Mouse (Mus musculus) cerebellum, adult 2 months (tissue): ENCODE results near the gene Veph1. TPM values are rescaled to one million over a fixed set of nuclear protein-coding genes. Genes with fewer than 3 reads are reported as not detected.

Experiments used
- DNase-seq, 2 experiments: peaks; one replicate each; pipeline ENCODE4 v3.0.0; 2021
- H3K27ac ChIP-seq: fragments of 200-500 bp; 2 replicates; pipeline ENCODE4 v1.5.1; 2012; ENCODE audit warnings: low read length, control low read depth, inconsistent platforms; ENCODE audit not compliant: insufficient read depth
- H3K27me3 ChIP-seq: fragments of 200-500 bp; 2 replicates; pipeline ENCODE4 v1.6.1; 2012; ENCODE audit warnings: inconsistent platforms, mild to moderate bottlenecking, low read length, moderate library complexity; ENCODE audit not compliant: control insufficient read depth, insufficient read depth
- H3K4me1 ChIP-seq: fragments of 200-500 bp; 2 replicates; pipeline ENCODE4 v1.6.1; 2011; ENCODE audit warnings: low read length; ENCODE audit not compliant: control insufficient read depth, insufficient read depth
- H3K4me3 ChIP-seq: fragments of 200-500 bp; replicated peaks from 2 replicates; pipeline ENCODE3; 2011; ENCODE audit warnings: mild to moderate bottlenecking, low read depth, low read length, control low read depth; ENCODE audit not compliant: insufficient read depth
- CTCF ChIP-seq: fragments of 200-500 bp; IDR thresholded peaks from 2 replicates; pipeline ENCODE4 v1.5.1; 2011; ENCODE audit warnings: low read depth, mild to moderate bottlenecking, control low read depth, low read length, moderate library complexity, borderline replicate concordance; ENCODE audit not compliant: insufficient read depth
- POLR2A ChIP-seq: fragments of 200-500 bp; IDR thresholded peaks from 2 replicates; pipeline ENCODE4 v1.6.1; 2011; ENCODE audit warnings: low read length, control low read depth, borderline replicate concordance; ENCODE audit not compliant: insufficient read depth
- WGBS: fragments of 180-500 bp; shearing (Covaris S2); methylation state at CpG from one replicate; pipeline ENCODE4 v1.1.7; 2018; 5-methylcytosine and 5-hydroxymethylcytosine counted together
- polyA plus RNA-seq: library from polyadenylated mRNA; depleted of rRNA; stranded (reverse); fragments of >200 nt; gene quantifications from 2 replicates; pipeline ENCODE4 v1.2.3, GENCODE M21; 2012

The Veph1 gene
- polyA plus RNA-seq, 1 experiment: 0.08 TPM

DNA sequence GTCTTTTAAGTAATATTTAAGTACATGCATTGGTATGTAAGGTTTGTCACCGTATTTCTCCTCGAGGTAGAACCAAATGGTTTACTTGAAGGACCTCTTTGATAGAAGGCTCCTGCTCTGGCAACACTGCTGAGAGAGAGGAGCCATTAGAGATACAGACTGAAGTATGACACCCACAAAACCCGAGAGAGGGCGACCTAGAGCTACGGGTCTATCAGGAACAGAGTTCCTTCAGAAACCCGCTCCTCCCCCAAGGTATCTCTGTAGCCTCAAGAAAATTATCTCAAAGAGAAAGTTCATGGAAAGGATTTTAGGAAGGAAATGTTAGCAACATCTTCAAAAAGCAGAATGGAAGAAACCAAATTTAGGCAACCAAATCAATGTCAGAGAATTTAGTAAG is 232.8 kb downstream of the Veph1 start:
- H3K4me3 ChIP-seq: no peak overlapping the region
- TF ChIP-seq POLR2A (no peak), CTCF (no peak)
- H3K27ac ChIP-seq: no peak overlapping the region
- DNase-seq: no peak
- H3K4me1 ChIP-seq: no peaks in the 10 kb centered on the region
- 55% methylated on average over 6 of the region's 6 CpGs for WGBS
- H3K27me3 ChIP-seq: no peaks in the 10 kb centered on the region; the same call in 1 of the 2 replicates

DNA sequence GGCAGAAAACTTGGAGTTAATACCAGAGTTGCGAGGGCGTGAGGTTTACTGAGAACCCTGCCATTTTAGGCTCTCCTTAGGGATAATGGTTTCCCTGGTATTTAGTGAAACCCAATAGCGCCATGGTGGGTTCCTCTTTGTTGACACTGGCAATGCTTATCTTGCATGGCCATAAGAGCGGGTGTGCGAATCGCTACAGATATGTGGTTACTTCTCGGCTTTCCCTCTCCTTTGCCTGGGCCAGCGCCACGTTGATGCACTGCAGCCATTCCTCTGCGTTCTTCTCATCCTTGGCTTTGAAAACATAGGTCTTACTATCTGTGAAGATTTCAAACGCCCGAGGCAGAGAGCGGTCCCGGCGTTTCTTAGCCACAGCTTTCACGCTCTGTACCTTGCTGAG is 239.7 kb downstream of the Veph1 start:
- Histone ChIP-seq H3K4me1 (no peaks in the 10 kb centered on the region), H3K4me3 (no peak overlapping the region), H3K27ac (no peak overlapping the region), H3K27me3 (no peaks in the 10 kb centered on the region)
- 95% methylated on average over 16 of the region's 16 CpGs for WGBS
- DNase-seq: no peak
- no peak for TF ChIP-seq POLR2A
- TF ChIP-seq CTCF: no peak

DNA sequence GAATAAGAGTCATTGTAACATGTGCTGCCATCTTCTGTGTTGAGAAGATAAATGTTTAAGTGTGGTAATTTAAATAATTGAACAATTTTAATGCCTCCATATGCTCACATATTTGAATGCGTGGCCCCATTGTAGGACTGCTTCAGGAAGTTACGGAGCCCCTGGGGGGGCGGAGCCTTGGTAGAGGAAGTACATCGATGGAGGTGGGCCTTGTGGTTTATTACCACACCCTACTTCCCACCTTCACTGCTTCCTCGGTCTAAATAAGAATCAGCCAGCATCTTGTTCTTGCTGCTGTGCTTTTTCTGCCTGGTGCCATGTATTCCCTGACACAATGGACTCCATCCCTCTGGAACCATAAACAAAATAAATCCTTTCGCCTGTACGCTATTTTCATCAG is 241.0 kb downstream of the Veph1 start:
- 96% methylated on average over 7 of the region's 7 CpGs for WGBS
- TF ChIP-seq POLR2A: no peak
- no peak for TF ChIP-seq CTCF
- no peak for DNase-seq
- Histone ChIP-seq H3K4me3 (no peak overlapping the region), H3K27ac (no peak overlapping the region), H3K27me3 (no peaks in the 10 kb centered on the region), H3K4me1 (no peaks in the 10 kb centered on the region)

- DNase-seq: no peak
- H3K27ac ChIP-seq: no peak overlapping the region
- WGBS: 58% methylated on average over 10 of the region's 10 CpGs
- no peak overlapping the region for H3K4me3 ChIP-seq
- TF ChIP-seq POLR2A (no peak), CTCF (no peak)
- no peaks in the 10 kb centered on the region for H3K27me3 ChIP-seq
- no peaks in the 10 kb centered on the region for H3K4me1 ChIP-seq
These were observed 246.3 kb downstream of the Veph1 start for GRCm38 (mm10) chr3:66050092-66050886.

GRCm38 (mm10) chr3:66040857-66041494 is 255.7 kb downstream of the Veph1 start:
- Histone ChIP-seq H3K27ac (no peak overlapping the region), H3K4me1 (no peaks in the 10 kb centered on the region), H3K4me3 (no peak overlapping the region), H3K27me3 (no peaks in the 10 kb centered on the region)
- TF ChIP-seq POLR2A: no peak
- TF ChIP-seq CTCF: no peak
- DNase-seq: no peak
- WGBS: 91% methylated on average over 5 of the region's 5 CpGs

DNA sequence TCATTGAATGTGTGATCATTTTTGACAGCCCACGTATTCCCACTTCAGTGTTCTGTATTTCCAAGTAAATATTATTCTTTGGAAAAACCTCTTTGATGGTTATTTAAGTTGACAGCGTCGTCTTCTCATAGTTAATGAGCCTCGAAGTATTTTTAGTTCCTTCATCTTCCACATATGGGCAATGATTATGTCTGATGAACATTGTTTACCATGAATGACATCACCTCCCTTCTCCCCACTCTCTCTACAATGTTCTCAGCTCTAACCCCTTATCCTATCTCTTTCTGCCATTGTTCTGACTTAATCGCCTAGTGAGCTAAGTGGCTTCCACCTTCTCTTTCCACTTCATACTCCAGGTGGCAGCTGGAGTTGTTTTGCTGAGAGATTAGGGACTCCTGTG is 261.4 kb downstream of the Veph1 start:
- no peaks in the 10 kb centered on the region for H3K27me3 ChIP-seq
- no peak for TF ChIP-seq CTCF
- TF ChIP-seq POLR2A: no peak
- no peak overlapping the region for H3K27ac ChIP-seq
- H3K4me3 ChIP-seq: no peak overlapping the region
- H3K4me1 ChIP-seq: no peaks in the 10 kb centered on the region
- no peak for DNase-seq
- 69% methylated on average over 5 of the region's 5 CpGs for WGBS

DNA sequence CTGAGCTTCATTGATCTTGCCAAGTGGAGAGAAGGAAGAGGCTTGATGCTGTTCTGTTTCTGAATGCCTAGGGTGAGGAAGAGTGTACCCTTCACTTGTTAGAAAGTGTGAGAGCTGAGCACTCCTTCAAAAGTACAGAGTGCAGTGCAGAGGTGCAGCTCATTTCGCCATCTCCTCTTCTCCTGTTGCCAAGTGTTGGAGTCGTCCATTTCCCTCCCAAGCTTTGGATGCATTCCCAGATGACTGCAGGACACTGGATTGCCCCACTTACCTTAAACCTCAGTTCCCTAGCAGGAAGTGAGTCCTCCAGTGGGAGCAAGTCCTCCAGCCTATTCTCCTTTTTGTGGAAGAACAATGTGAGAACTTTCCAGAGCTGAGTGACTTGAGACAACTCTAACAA is 263.3 kb downstream of the Veph1 start:
- TF ChIP-seq CTCF (no peak), POLR2A (no peak)
- Histone ChIP-seq H3K4me3 (no peak overlapping the region), H3K4me1 (no peaks in the 10 kb centered on the region), H3K27me3 (no peaks in the 10 kb centered on the region), H3K27ac (no peak overlapping the region)
- DNase-seq: peak in 1 of 2 experiments; percentile 18
- WGBS: 8% methylated on average over 2 of the region's 2 CpGs

DNA sequence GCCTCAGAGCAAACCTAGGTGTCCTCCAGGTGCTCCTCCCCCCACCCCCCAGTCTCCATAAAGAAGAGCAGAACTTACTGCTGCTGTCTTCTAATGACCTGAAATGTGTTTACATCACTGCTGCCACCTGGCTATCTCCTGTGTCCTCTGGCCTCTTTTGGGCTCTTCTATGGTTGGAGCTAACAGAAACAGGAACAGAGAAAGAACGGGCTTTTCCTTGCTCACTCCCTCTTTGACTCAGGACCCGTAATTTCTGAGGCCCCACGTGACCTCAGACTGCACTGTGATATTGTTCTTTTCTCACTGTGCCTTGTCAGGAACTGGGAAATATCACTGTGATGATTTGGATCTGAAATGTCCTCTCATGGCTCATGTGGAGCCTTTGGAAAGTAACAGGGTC is 271.2 kb downstream of the Veph1 start:
- 82% methylated on average over 3 of the region's 3 CpGs for WGBS
- TF ChIP-seq POLR2A: no peak
- TF ChIP-seq CTCF: no peak
- Histone ChIP-seq H3K27ac (no peak overlapping the region), H3K4me1 (no peaks in the 10 kb centered on the region), H3K27me3 (no peaks in the 10 kb centered on the region), H3K4me3 (no peak overlapping the region)
- no peak for DNase-seq
